Mouse (Mus musculus) E14TG2a.4 (cell line): ENCODE data around the gene Bmper.

ENCODE experiments used
- H3K27me3 ChIP-seq: 2 replicates; pipeline ENCODE4 v1.6.1; 2014; ENCODE audit warnings: low read length, control low read depth; ENCODE audit not compliant: insufficient read depth
- H3K36me3 ChIP-seq: 2 replicates; pipeline ENCODE4 v1.6.1; 2014; ENCODE audit warnings: low read length, control low read depth; ENCODE audit not compliant: insufficient read depth
- H3K4me1 ChIP-seq: replicated peaks from 2 replicates; pipeline ENCODE4 v1.6.1; 2014; ENCODE audit warnings: low read depth, low read length, control low read depth
- H3K4me3 ChIP-seq: replicated peaks from 2 replicates; pipeline ENCODE4 v1.5.1; 2014; ENCODE audit warnings: mild to moderate bottlenecking, low read length
- H3K9me3 ChIP-seq: 2 replicates; pipeline ENCODE4 v1.6.1; 2014; ENCODE audit warnings: low read length, control low read depth
- CTCF ChIP-seq: conservative IDR thresholded peaks from 2 replicates; pipeline ENCODE4 v1.5.1; 2014; ENCODE audit warnings: low read length
- NANOG ChIP-seq: IDR thresholded peaks from 2 replicates; pipeline ENCODE4 v1.6.1; 2014; ENCODE audit warnings: borderline replicate concordance, low read length, mixed read lengths
- POU5F1 ChIP-seq: IDR thresholded peaks from 2 replicates; pipeline ENCODE4 v1.6.1; 2014; ENCODE audit warnings: low read length, borderline replicate concordance

Bmper gene

DNA sequence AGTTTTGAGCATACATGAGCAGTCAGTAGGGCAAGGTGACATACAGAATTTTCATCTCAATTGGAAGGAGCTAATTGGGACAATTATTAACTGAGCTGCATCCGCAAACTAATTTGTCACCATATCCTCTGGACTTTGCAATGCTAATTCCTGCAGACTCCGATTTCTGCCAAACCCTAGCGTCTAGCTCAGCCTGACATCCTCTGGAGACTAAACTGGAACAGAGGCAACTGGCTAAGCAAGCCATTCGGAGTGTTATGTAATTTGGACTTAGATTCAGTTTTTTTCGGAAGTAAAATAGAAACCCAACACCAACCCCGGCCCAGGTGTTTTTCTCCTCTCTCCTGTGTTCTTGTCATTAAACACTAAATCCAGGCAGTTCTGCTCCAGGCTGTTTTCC lies 213.9 kb downstream of the Bmper start:
- Histone ChIP-seq H3K27me3 (peaks cover 6% of the 10 kb centered on the region), H3K36me3 (no peaks in the 10 kb centered on the region), H3K4me1 (no peaks in the 10 kb centered on the region), H3K9me3 (no peaks in the 10 kb centered on the region), H3K4me3 (no peak overlapping the region)
- TF ChIP-seq CTCF (no peak), NANOG (no peak), POU5F1 (no peak)

DNA sequence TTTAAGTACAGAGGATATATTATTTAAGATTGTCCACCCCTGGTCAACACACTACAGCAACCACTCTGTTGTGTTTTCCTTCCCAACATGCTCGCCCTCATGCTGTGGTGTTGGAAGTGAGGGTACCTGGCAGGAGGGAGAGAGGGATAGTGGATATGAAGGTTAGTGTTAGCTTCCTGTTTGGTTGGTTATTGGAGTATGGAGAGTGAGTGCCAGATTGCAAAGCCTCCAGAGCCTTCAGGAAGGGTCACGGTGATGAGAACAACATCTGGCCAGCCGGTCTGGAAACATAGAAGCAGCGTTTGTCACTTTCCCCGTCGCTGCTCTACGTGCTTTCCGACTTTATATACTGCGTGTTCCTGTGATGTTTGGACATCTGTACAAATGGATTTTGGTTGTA lies 215.8 kb downstream of the Bmper start:
- Histone ChIP-seq H3K9me3 (no peaks in the 10 kb centered on the region), H3K4me3 (no peak overlapping the region), H3K27me3 (peaks cover 3% of the 10 kb centered on the region; the same call in 1 of the 2 replicates), H3K4me1 (no peaks in the 10 kb centered on the region), H3K36me3 (no peaks in the 10 kb centered on the region)
- no peak for TF ChIP-seq POU5F1
- no peak for TF ChIP-seq CTCF
- no peak for TF ChIP-seq NANOG

DNA sequence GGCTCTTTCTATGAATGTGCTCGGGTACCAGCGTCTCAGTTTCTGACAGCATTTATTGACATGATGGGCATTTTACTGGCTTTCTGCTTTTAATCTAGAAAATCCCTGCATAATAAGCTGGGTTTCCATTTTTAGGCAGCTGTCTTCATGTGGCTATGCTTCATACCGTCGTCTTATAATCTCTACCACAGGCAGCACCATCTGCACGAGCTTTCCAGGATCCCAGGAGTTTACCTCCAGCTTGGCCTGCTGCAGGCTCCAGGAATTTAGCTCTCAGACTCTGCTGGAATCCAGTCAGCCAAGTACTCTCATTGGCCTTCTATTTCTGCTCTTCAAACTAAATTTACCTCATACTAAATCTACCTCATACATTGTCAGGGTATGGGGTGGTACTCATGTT lies 219.3 kb downstream of the Bmper start:
- Histone ChIP-seq H3K27me3 (no peaks in the 10 kb centered on the region), H3K4me1 (no peaks in the 10 kb centered on the region), H3K4me3 (no peak overlapping the region), H3K9me3 (no peaks in the 10 kb centered on the region), H3K36me3 (no peaks in the 10 kb centered on the region)
- no peak for TF ChIP-seq POU5F1
- no peak for TF ChIP-seq NANOG
- no peak for TF ChIP-seq CTCF

DNA sequence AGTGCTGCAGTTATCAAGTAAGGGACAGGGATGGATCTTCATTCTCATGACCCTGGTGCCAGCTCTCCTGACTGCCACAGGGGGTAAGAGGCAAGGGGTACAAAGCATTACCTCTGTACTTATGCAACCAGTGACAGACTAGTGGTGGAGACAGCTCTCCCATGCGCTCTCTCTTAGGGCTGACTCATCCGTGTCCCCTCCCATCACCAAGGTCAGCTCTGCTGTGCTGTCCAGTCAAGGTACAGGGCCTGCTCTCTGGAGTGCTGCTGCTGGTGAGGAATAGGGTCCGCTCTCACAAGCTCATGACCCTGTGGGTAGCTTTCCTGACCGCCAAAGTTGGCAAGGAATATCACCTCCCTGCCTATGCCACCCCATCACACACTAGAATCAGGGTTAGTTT lies 222.1 kb downstream of the Bmper start:
- H3K36me3 ChIP-seq: no peaks in the 10 kb centered on the region
- H3K4me1 ChIP-seq: no peaks in the 10 kb centered on the region
- H3K4me3 ChIP-seq: no peak overlapping the region
- no peaks in the 10 kb centered on the region for H3K27me3 ChIP-seq
- H3K9me3 ChIP-seq: no peaks in the 10 kb centered on the region
- no peak for TF ChIP-seq NANOG
- no peak for TF ChIP-seq POU5F1
- no peak for TF ChIP-seq CTCF

- Histone ChIP-seq H3K27me3 (no peaks in the 10 kb centered on the region), H3K4me1 (no peaks in the 10 kb centered on the region), H3K9me3 (no peaks in the 10 kb centered on the region), H3K36me3 (no peaks in the 10 kb centered on the region), H3K4me3 (no peak overlapping the region)
- TF ChIP-seq NANOG (no peak), CTCF (no peak), POU5F1 (no peak)
These were observed 224.5 kb downstream of the Bmper start for GRCm38 (mm10) chr9:23447271-23447961.

DNA sequence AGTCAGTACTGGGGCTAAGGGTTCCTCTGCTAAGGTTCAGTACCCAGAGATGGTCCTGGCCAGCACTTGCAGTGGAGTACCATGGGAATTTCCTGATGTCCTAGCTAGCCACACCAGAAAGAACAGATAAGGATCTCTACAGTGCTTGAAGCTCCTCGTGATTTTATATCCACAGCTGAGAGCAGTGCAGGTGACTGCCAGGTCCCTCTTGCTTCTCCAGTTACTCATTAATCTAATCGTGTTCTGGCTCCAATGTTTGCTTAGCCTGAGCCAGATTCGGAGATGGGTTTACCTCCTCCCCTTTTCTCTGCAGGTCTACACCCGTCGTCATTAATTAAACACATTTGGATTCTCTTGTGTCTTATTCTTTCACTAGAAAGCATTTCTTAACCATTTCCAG lies 230.4 kb downstream of the Bmper start:
- Histone ChIP-seq H3K4me3 (no peak overlapping the region), H3K27me3 (no peaks in the 10 kb centered on the region), H3K9me3 (no peaks in the 10 kb centered on the region), H3K4me1 (no peaks in the 10 kb centered on the region), H3K36me3 (no peaks in the 10 kb centered on the region)
- TF ChIP-seq CTCF (no peak), POU5F1 (no peak), NANOG (no peak)

GRCm38 (mm10) chr9:23457186-23457585 lies 234.3 kb downstream of the Bmper start:
- Histone ChIP-seq H3K4me1 (no peaks in the 10 kb centered on the region), H3K4me3 (no peak overlapping the region), H3K27me3 (no peaks in the 10 kb centered on the region), H3K9me3 (no peaks in the 10 kb centered on the region), H3K36me3 (no peaks in the 10 kb centered on the region)
- no peak for TF ChIP-seq CTCF
- no peak for TF ChIP-seq NANOG
- TF ChIP-seq POU5F1: no peak

DNA sequence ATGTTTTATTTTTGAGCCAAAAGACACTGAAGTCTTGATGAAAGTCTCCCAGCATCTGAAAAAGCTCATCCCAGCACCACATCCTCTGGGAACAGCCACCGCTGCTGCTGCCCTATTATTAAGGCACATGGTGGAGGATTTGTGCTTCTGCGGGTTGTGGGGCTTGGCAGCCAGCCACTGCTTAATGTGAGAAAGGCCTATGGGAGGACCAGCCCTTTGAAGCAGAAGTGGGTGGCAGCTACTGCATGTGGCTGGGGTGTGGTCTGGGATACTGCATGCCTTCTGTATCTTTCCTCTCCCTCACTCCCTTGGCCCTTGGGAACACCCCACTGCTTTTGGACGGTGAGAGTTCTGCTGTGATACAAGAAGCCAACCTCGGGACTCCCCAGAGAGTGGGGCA lies 237.8 kb downstream of the Bmper start:
- Histone ChIP-seq H3K36me3 (no peaks in the 10 kb centered on the region), H3K4me3 (no peak overlapping the region), H3K27me3 (no peaks in the 10 kb centered on the region), H3K9me3 (no peaks in the 10 kb centered on the region), H3K4me1 (no peaks in the 10 kb centered on the region)
- TF ChIP-seq NANOG (no peak), CTCF (no peak), POU5F1 (no peak)

DNA sequence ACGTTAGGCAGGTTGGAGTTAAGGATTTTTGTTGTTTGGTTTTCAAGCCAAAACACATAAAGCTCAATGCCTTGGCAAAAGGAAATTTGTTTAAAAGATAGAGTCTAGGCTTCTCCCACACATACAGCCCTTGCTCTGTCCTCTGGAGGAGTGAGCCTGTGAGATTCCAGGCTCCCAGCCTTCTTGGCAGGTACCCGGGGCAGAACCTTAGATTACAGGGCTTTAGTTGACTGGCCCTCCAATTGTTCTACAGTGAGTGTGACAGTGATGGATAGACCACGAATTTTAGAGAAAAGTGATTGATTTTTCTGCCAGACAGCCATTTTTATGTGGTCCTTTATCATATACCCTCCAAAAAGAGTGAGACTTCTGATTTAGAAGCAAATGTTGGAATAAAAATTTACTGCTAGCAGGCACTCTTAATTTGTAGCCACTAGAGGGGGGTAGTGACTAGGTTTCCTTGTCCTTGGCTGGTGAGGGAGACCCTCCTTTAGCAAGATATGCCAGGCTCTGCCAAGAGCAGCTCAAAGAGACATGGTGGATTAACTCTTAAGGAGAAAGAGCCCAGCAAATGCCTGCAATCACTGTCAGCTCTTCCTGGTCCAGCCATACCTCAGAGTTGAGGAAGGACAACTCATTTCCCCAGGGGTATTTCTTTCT lies 240.2 kb downstream of the Bmper start:
- Histone ChIP-seq H3K4me3 (no peak overlapping the region), H3K27me3 (no peaks in the 10 kb centered on the region), H3K4me1 (no peaks in the 10 kb centered on the region), H3K9me3 (no peaks in the 10 kb centered on the region), H3K36me3 (no peaks in the 10 kb centered on the region)
- TF ChIP-seq CTCF (peak; percentile 54), NANOG (no peak)
